In the genomic region with DNA sequence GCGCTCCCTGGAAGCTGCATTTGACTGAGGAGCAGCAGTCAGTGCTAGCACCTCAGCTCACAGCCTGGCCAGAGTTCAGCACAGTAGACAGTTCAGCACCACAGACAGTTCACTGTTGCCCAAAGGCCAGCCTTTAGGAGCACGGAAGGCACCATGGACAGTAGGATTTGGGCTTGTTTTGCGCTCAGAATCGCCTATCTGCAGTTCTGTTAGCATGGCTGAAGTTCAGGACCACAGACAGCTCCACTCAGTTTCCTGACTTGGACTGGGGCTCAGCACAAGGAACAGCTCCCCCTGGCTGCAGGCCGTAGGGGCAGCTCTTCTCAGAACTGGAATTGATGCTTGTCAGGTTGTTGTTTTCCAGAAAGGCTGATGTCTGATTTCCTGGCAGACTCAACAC, we compare ENCODE assay signal across 8 mouse cellular contexts.
DNase-seq lines count a peak whose midpoint lies in the region; ATAC-seq lines count a peak whose summit lies in the region.

No protein-coding gene starts in this region.

- no peak overlapping the region for H3K4me3 ChIP-seq in midbrain, embryonic 11.5 days (ENCODE audit: low read depth, low read length)
- no peak overlapping the region for H3K4me3 ChIP-seq in midbrain, embryonic 15.5 days
- no peak overlapping the region for H3K4me3 ChIP-seq in kidney, embryonic 15.5 days (replicated peaks)
- H3K4me3 ChIP-seq in limb, embryonic 15.5 days: no peak overlapping the region

- no peaks in the 10 kb centered on the region for H3K4me1 ChIP-seq in midbrain, embryonic 11.5 days (ENCODE audit: control insufficient read depth, insufficient read depth, low read length)
- no peaks in the 10 kb centered on the region for H3K4me1 ChIP-seq in midbrain, embryonic 15.5 days
- no peaks in the 10 kb centered on the region for H3K4me1 ChIP-seq in kidney, embryonic 15.5 days
- H3K4me1 ChIP-seq in limb, embryonic 15.5 days: no peaks in the 10 kb centered on the region

- DNase-seq in midbrain, embryonic 11.5 days (ENCODE audit: low spot score, missing footprints): peak; percentile 98
- peak; percentile 73 to 91 for DNase-seq in gastrocnemius, postnatal 4 days (ENCODE audit: low spot score in 2 of 2)
- peak; percentile 92 for DNase-seq in ovary, postnatal 14 days (ENCODE audit: low spot score)
- peak; percentile 25 for DNase-seq in thymus, postnatal 25 days

- no peak overlapping the region for H3K9ac ChIP-seq in midbrain, embryonic 11.5 days (ENCODE audit: low read length)
- no peak overlapping the region for H3K9ac ChIP-seq in midbrain, embryonic 15.5 days
- H3K9ac ChIP-seq in kidney, embryonic 15.5 days: no peak overlapping the region
- no peak overlapping the region for H3K9ac ChIP-seq in limb, embryonic 15.5 days

- 19% methylated on average over 5 of the region's 5 CpGs for WGBS in midbrain, embryonic 11.5 days
- 18% methylated on average over 5 of the region's 5 CpGs for WGBS in midbrain, embryonic 15.5 days
- 17% methylated on average over 5 of the region's 5 CpGs for WGBS in kidney, embryonic 15.5 days
- 18% methylated on average over 5 of the region's 5 CpGs for WGBS in limb, embryonic 15.5 days

- no peaks in the 10 kb centered on the region for H3K36me3 ChIP-seq in midbrain, embryonic 11.5 days (ENCODE audit: control insufficient read depth, insufficient read depth, low read length)
- H3K36me3 ChIP-seq in midbrain, embryonic 15.5 days (replicated peaks): no peaks in the 10 kb centered on the region
- H3K36me3 ChIP-seq in kidney, embryonic 15.5 days: no peaks in the 10 kb centered on the region
- no peaks in the 10 kb centered on the region for H3K36me3 ChIP-seq in limb, embryonic 15.5 days

- no peak overlapping the region for H3K27ac ChIP-seq in midbrain, embryonic 11.5 days (ENCODE audit: low read depth, low read length)
- no peak overlapping the region for H3K27ac ChIP-seq in midbrain, embryonic 15.5 days
- no peak overlapping the region for H3K27ac ChIP-seq in kidney, embryonic 15.5 days
- no peak overlapping the region for H3K27ac ChIP-seq in limb, embryonic 15.5 days

- no peaks in the 10 kb centered on the region for H3K9me3 ChIP-seq in midbrain, embryonic 11.5 days (ENCODE audit: control insufficient read depth, low read length)
- no peaks in the 10 kb centered on the region for H3K9me3 ChIP-seq in midbrain, embryonic 15.5 days
- no peaks in the 10 kb centered on the region for H3K9me3 ChIP-seq in kidney, embryonic 15.5 days (replicated peaks)
- H3K9me3 ChIP-seq in limb, embryonic 15.5 days: no peaks in the 10 kb centered on the region

- H3K27me3 ChIP-seq in midbrain, embryonic 11.5 days (ENCODE audit: control insufficient read depth, insufficient read depth, low read length): no peaks in the 10 kb centered on the region
- no peaks in the 10 kb centered on the region for H3K27me3 ChIP-seq in midbrain, embryonic 15.5 days (replicated peaks)
- no peaks in the 10 kb centered on the region for H3K27me3 ChIP-seq in kidney, embryonic 15.5 days
- H3K27me3 ChIP-seq in limb, embryonic 15.5 days: no peaks in the 10 kb centered on the region

- ATAC-seq in midbrain, embryonic 11.5 days (ENCODE audit: low FRiP score): peak; percentile 58
- ATAC-seq in midbrain, embryonic 15.5 days (replicated peaks): no peak
- peak; percentile 100 for ATAC-seq in common myeloid progenitor, adult 5-6 weeks (replicated peaks; ENCODE audit: low read depth, poor library complexity, severe bottlenecking)
- ATAC-seq in kidney, embryonic 15.5 days (replicated peaks; ENCODE audit: low FRiP score): peak; percentile 91
- peak; percentile 58; the same call in 1 of the 2 replicates for ATAC-seq in limb, embryonic 15.5 days (ENCODE audit: insufficient number of reproducible peaks, low FRiP score, low TSS enrichment, low read depth)

- H3K4me2 ChIP-seq in midbrain, embryonic 11.5 days: no peak overlapping the region
- no peak overlapping the region for H3K4me2 ChIP-seq in midbrain, embryonic 15.5 days
- H3K4me2 ChIP-seq in kidney, embryonic 15.5 days: no peak overlapping the region
- H3K4me2 ChIP-seq in limb, embryonic 15.5 days: no peak overlapping the region

Comparison
In these comparisons a context has a peak if more than half of its experiments do, and no peak if none do; other contexts are left out.
1. DNase-seq: peak in every context shown above with its lines; median percentile 98 in midbrain, embryonic 11.5 days; 92 in ovary, postnatal 14 days; 82 in gastrocnemius, postnatal 4 days; 25 in thymus, postnatal 25 days.